Mouse (Mus musculus) midbrain, embryonic 16.5 days (tissue): ENCODE measurements at regions not wholly inside any gene's neighbourhood (a gene's known extent, or its start where the extent isn't known, plus 50 kb on each side); places are given as distances from the start of the nearest gene placed in this dataset.

ENCODE experiments used
- ATAC-seq: fragments of 200-750 bp; cut with Nextera tagmentation; 2 replicates; pipeline ENCODE4 v1.8.0; 2017; ENCODE audit warnings: moderate TSS enrichment
- H3K27ac ChIP-seq: fragments of 300-500 bp; sonication (generic); 2 replicates; pipeline ENCODE4 v1.5.1; 2014; ENCODE audit warnings: mild to moderate bottlenecking, low read length, mixed read lengths
- H3K27me3 ChIP-seq: fragments of 300-500 bp; sonication (generic); 2 replicates; pipeline ENCODE4 v1.6.1; 2014; ENCODE audit warnings: low read depth, low read length, mixed read lengths; ENCODE audit not compliant: control insufficient read depth, insufficient read depth
- H3K36me3 ChIP-seq: fragments of 300-500 bp; sonication (generic); 2 replicates; pipeline ENCODE4 v1.6.1; 2014; ENCODE audit warnings: mild to moderate bottlenecking, low read length, moderate library complexity, mixed read lengths; ENCODE audit not compliant: control insufficient read depth, insufficient read depth
- H3K4me1 ChIP-seq: fragments of 300-500 bp; sonication (generic); 2 replicates; pipeline ENCODE4 v1.6.1; 2014; ENCODE audit warnings: mild to moderate bottlenecking, low read length, mixed read lengths; ENCODE audit not compliant: control insufficient read depth, insufficient read depth
- H3K4me2 ChIP-seq: fragments of 300-500 bp; sonication (generic); 2 replicates; pipeline ENCODE4 v1.6.1; 2014; ENCODE audit warnings: mild to moderate bottlenecking, low read length, mixed read lengths
- H3K4me3 ChIP-seq: fragments of 300-500 bp; sonication (generic); 2 replicates; pipeline ENCODE4 v1.5.1; 2014; ENCODE audit warnings: low read depth, mild to moderate bottlenecking, low read length, moderate library complexity, mixed read lengths
- H3K9ac ChIP-seq: fragments of 300-500 bp; sonication (generic); 2 replicates; pipeline ENCODE4 v1.6.1; 2014; ENCODE audit warnings: low read depth, low read length, mixed read lengths
- H3K9me3 ChIP-seq: fragments of 300-500 bp; sonication (generic); replicated peaks from 2 replicates; pipeline ENCODE4 v1.6.1; 2014; ENCODE audit warnings: mild to moderate bottlenecking, low read length, mixed read lengths; ENCODE audit not compliant: control insufficient read depth, poor library complexity, severe bottlenecking
- WGBS: fragments of 180-500 bp; shearing (Covaris S2); extraction: QIAGEN DNeasy Blood & Tissue Kit; methylation state at CpG from one replicate; pipeline ENCODE4 v1.1.7; 2014; 5-methylcytosine and 5-hydroxymethylcytosine counted together

DNA sequence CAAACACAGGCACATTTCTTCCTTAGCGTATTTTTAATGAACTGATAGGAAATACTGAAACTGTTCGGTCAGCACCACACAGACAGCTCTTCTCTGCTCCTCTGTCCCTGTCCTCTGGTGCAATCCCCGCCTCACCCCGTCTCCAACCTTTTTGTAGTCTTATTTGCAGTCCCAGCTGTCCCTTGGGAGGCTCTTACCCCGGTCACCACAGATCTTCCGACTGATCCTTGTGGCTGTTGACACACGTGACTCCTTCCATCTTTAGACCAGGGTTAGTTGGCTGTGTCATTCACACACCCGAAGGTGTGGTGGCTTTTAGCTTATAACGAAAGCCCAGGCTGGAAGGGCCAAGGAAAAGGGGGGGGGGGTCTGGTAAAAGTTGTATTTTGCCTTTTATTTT, 56.4 kb downstream of the Cyp26a1 start:
- no peak overlapping the region for H3K9ac ChIP-seq
- H3K36me3 ChIP-seq, result no peaks in the 10 kb centered on the region
- no peaks in the 10 kb centered on the region for H3K4me1 ChIP-seq
- no peak overlapping the region for H3K4me2 ChIP-seq
- no peaks in the 10 kb centered on the region for H3K27me3 ChIP-seq
- ATAC-seq, result no peak
- 87% methylated on average over 9 of the region's 9 CpGs for WGBS
- no peak overlapping the region for H3K27ac ChIP-seq
- no peaks in the 10 kb centered on the region for H3K9me3 ChIP-seq
- no peak overlapping the region for H3K4me3 ChIP-seq

- H3K4me1 ChIP-seq, result no peaks in the 10 kb centered on the region
- ATAC-seq, result no peak
These were observed 57.8 kb downstream of the Cyp26a1 start for GRCm38 (mm10) chr19:37755372-37755771.

GRCm38 (mm10) chr19:37769376-37769775, 71.8 kb downstream of the Cyp26a1 start:
- Histone ChIP-seq H3K9ac (no peak overlapping the region), H3K27me3 (no peaks in the 10 kb centered on the region), H3K4me1 (no peaks in the 10 kb centered on the region), H3K27ac (no peak overlapping the region), H3K4me2 (no peak overlapping the region), H3K9me3 (no peaks in the 10 kb centered on the region), H3K36me3 (no peaks in the 10 kb centered on the region), H3K4me3 (no peak overlapping the region)
- WGBS, result 89% methylated on average over 4 of the region's 4 CpGs
- no peak for ATAC-seq

More at GRCm38 (mm10) chr19:37755372-37755771, 57.8 kb downstream of the Cyp26a1 start:
- no peak overlapping the region for H3K9ac ChIP-seq
- no peak overlapping the region for H3K27ac ChIP-seq
- no peaks in the 10 kb centered on the region for H3K27me3 ChIP-seq
- no peaks in the 10 kb centered on the region for H3K9me3 ChIP-seq
- 91% methylated on average over 3 of the region's 3 CpGs for WGBS
- no peak overlapping the region for H3K4me2 ChIP-seq
- no peaks in the 10 kb centered on the region for H3K36me3 ChIP-seq
- H3K4me3 ChIP-seq, result no peak overlapping the region

DNA sequence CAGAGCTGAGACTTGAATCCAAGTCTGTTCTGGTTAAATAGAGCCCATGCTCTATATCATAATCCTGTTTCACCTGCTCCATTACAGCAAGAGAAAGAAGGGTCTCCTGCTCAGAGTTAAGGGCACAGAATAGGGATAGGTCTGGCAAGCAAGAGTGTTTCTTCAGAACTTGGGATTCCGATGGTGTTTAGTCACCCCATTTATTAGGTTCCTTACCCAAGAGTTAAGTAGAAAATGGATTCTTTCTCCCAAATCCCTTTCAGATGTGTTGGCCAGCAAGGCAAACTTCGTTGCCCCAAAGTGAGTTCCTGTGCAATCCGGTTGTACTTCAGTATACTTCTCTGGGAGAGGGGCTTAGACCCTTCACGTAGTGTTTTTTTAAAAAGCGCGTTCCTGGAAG, 74.4 kb downstream of the Cyp26a1 start:
- H3K4me1 ChIP-seq, result no peaks in the 10 kb centered on the region
- 90% methylated on average over 6 of the region's 6 CpGs for WGBS
- no peak overlapping the region for H3K4me2 ChIP-seq
- H3K9ac ChIP-seq, result no peak overlapping the region
- no peaks in the 10 kb centered on the region for H3K36me3 ChIP-seq
- H3K27me3 ChIP-seq, result no peaks in the 10 kb centered on the region
- no peak for ATAC-seq
- H3K9me3 ChIP-seq, result no peaks in the 10 kb centered on the region
- no peak overlapping the region for H3K27ac ChIP-seq
- no peak overlapping the region for H3K4me3 ChIP-seq

DNA sequence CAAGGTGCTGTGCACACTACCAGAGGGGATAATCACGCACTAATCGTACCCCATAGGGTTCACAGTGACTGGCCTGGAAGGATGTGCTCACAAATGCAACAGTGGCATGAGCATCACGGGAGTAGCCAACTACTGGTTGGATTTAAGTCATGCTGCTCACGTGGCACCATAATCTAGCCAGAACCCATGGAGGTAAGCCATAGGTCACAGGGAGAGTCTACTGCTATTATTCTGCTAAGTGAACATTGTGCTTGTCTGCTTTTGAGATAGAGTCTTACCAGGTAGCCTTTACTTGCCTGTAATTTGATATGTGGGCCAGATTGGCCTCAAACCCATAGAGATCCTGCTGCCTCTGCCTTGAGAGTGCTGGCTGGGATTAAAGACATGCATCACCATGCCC, 77.0 kb downstream of the Cyp26a1 start:
- 91% methylated on average over 4 of the region's 4 CpGs for WGBS
- H3K27ac ChIP-seq, result no peak overlapping the region
- no peaks in the 10 kb centered on the region for H3K36me3 ChIP-seq
- H3K9me3 ChIP-seq, result no peaks in the 10 kb centered on the region
- no peak overlapping the region for H3K4me2 ChIP-seq
- no peak overlapping the region for H3K4me3 ChIP-seq
- H3K4me1 ChIP-seq, result no peaks in the 10 kb centered on the region
- no peak for ATAC-seq
- H3K27me3 ChIP-seq, result no peaks in the 10 kb centered on the region
- H3K9ac ChIP-seq, result no peak overlapping the region

DNA sequence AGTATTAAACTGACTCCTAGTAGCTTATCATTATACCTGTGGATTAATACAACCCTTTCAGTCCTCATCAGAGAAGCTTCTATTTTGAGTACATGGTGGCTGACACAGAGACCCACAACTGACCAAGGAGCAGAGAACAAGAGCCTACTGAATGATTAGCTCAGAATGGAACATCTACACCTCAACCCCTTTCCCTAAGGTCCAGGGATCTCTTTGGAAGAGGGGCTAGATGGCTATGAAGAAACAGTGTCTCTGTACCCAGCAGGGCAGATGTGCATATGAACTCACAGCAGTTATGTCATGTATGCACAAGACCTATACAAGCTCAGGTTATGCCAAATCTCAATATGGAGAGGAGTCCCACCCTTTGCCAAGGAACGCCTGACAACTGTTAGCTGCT, 77.4 kb downstream of the Cyp26a1 start:
- 92% methylated on average over 1 of the region's 1 CpGs for WGBS
- Histone ChIP-seq H3K4me1 (no peaks in the 10 kb centered on the region), H3K9ac (no peak overlapping the region), H3K36me3 (no peaks in the 10 kb centered on the region), H3K27me3 (no peaks in the 10 kb centered on the region), H3K4me2 (no peak overlapping the region), H3K4me3 (no peak overlapping the region), H3K9me3 (no peaks in the 10 kb centered on the region), H3K27ac (no peak overlapping the region)
- ATAC-seq, result no peak

GRCm38 (mm10) chr19:37777961-37778360, 80.4 kb downstream of the Cyp26a1 start:
- WGBS, result 26% methylated on average over 6 of the region's 6 CpGs
- Histone ChIP-seq H3K9ac (no peak overlapping the region), H3K4me1 (no peaks in the 10 kb centered on the region), H3K27ac (no peak overlapping the region), H3K27me3 (no peaks in the 10 kb centered on the region), H3K4me2 (no peak overlapping the region), H3K9me3 (no peaks in the 10 kb centered on the region), H3K36me3 (no peaks in the 10 kb centered on the region), H3K4me3 (no peak overlapping the region)
- ATAC-seq, result no peak

DNA sequence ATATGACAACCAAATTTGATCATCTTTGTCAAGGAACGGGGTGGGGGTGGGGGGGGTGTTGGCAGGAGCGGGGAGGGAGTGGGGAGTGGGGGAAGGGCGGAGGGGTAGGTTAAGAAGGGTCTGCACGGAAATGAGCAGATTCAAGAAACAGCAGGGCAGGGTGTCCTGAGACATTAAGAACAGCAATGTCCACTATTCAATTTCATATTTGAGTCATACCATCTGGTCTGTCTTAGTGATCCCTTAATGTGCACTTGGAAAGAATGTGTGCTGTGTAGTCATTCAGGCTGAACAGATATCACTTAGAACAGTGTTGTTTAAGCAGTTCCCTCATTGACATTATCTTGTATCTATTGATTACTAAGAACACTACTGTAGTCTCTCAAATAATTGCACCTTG, 81.0 kb downstream of the Cyp26a1 start:
- H3K4me1 ChIP-seq, result no peaks in the 10 kb centered on the region
- no peaks in the 10 kb centered on the region for H3K36me3 ChIP-seq
- WGBS, result 90% methylated on average over 4 of the region's 4 CpGs
- no peak overlapping the region for H3K27ac ChIP-seq
- H3K4me2 ChIP-seq, result no peak overlapping the region
- no peaks in the 10 kb centered on the region for H3K9me3 ChIP-seq
- no peak for ATAC-seq
- H3K4me3 ChIP-seq, result no peak overlapping the region
- no peaks in the 10 kb centered on the region for H3K27me3 ChIP-seq
- no peak overlapping the region for H3K9ac ChIP-seq

GRCm38 (mm10) chr19:37788540-37788939, 90.9 kb downstream of the Cyp26a1 start:
- H3K9ac ChIP-seq, result no peak overlapping the region
- H3K4me3 ChIP-seq, result no peak overlapping the region
- no peak overlapping the region for H3K27ac ChIP-seq
- no peaks in the 10 kb centered on the region for H3K9me3 ChIP-seq
- H3K27me3 ChIP-seq, result peaks cover 6% of the 10 kb centered on the region
- H3K4me2 ChIP-seq, result no peak overlapping the region
- WGBS, result 90% methylated on average over 3 of the region's 3 CpGs
- no peaks in the 10 kb centered on the region for H3K36me3 ChIP-seq
- no peak for ATAC-seq
- peaks cover 3% of the 10 kb centered on the region; the same call in 1 of the 2 replicates for H3K4me1 ChIP-seq
